Comparison of ENCODE assay signal across 8 mouse cellular contexts in genomic region chr17:44735223-44735990, GRCm38 (mm10). TPM values are rescaled to one million over a fixed set of nuclear protein-coding genes. Genes with fewer than 3 reads are reported as not detected.
A peak's percentile ranks its signal among the peaks of the same experiment; 100 is the strongest.
DNase-seq lines count a peak whose midpoint lies in the region; ATAC-seq lines count a peak whose summit lies in the region.

No protein-coding gene starts in this region.

- H3K4me2 ChIP-seq in kidney, embryonic 15.5 days, result peak overlapping the region; percentile 96
- peak overlapping the region; percentile 93 for H3K4me2 ChIP-seq in lung, embryonic 15.5 days
- H3K4me2 ChIP-seq in neural tube, embryonic 15.5 days, result peak overlapping the region; percentile 96

- peaks cover 33% of the 10 kb centered on the region for H3K4me1 ChIP-seq in heart, embryonic 10.5 days
- peaks cover 46% of the 10 kb centered on the region for H3K4me1 ChIP-seq in kidney, embryonic 15.5 days
- peaks cover 38% of the 10 kb centered on the region for H3K4me1 ChIP-seq in lung, embryonic 15.5 days
- peaks cover 43% of the 10 kb centered on the region for H3K4me1 ChIP-seq in neural tube, embryonic 15.5 days

- peak overlapping the region; percentile 62 for H3K9ac ChIP-seq in kidney, embryonic 15.5 days
- peak overlapping the region; percentile 55 for H3K9ac ChIP-seq in lung, embryonic 15.5 days
- H3K9ac ChIP-seq in neural tube, embryonic 15.5 days (replicated peaks), result peak overlapping the region; percentile 69

- H3K4me3 ChIP-seq in heart, embryonic 10.5 days, result peak overlapping the region; percentile 69
- peak overlapping the region; percentile 74 for H3K4me3 ChIP-seq in kidney, embryonic 15.5 days (replicated peaks)
- peak overlapping the region; percentile 58 for H3K4me3 ChIP-seq in lung, embryonic 15.5 days
- H3K4me3 ChIP-seq in neural tube, embryonic 15.5 days (replicated peaks), result peak overlapping the region; percentile 76

- no peaks in the 10 kb centered on the region for H3K36me3 ChIP-seq in heart, embryonic 10.5 days
- no peaks in the 10 kb centered on the region for H3K36me3 ChIP-seq in kidney, embryonic 15.5 days
- no peaks in the 10 kb centered on the region for H3K36me3 ChIP-seq in lung, embryonic 15.5 days
- no peaks in the 10 kb centered on the region for H3K36me3 ChIP-seq in neural tube, embryonic 15.5 days

- H3K27me3 ChIP-seq in heart, embryonic 10.5 days (ENCODE audit: insufficient read depth, poor library complexity, severe bottlenecking), result peaks cover 87% of the 10 kb centered on the region
- H3K27me3 ChIP-seq in kidney, embryonic 15.5 days, result peaks cover 85% of the 10 kb centered on the region
- H3K27me3 ChIP-seq in lung, embryonic 15.5 days, result peaks cover 77% of the 10 kb centered on the region
- peaks cover 63% of the 10 kb centered on the region for H3K27me3 ChIP-seq in neural tube, embryonic 15.5 days (replicated peaks)

- WGBS in heart, embryonic 10.5 days, result under 1% methylated on average over 63 of the region's 64 CpGs
- under 1% methylated on average over 60 of the region's 64 CpGs for WGBS in kidney, embryonic 15.5 days
- WGBS in lung, embryonic 15.5 days, result 1% methylated on average over 60 of the region's 64 CpGs
- WGBS in neural tube, embryonic 15.5 days, result 1% methylated on average over 53 of the region's 64 CpGs

- no peaks in the 10 kb centered on the region for H3K9me3 ChIP-seq in heart, embryonic 10.5 days
- no peaks in the 10 kb centered on the region for H3K9me3 ChIP-seq in kidney, embryonic 15.5 days (replicated peaks)
- H3K9me3 ChIP-seq in lung, embryonic 15.5 days, result no peaks in the 10 kb centered on the region
- H3K9me3 ChIP-seq in neural tube, embryonic 15.5 days (replicated peaks), result no peaks in the 10 kb centered on the region

- peak; percentile 4; the same call in 1 of the 2 replicates for ATAC-seq in kidney, embryonic 15.5 days (replicated peaks; ENCODE audit: low FRiP score)
- peak; percentile 1; the same call in 1 of the 2 replicates for ATAC-seq in lung, embryonic 15.5 days (ENCODE audit: borderline replicate concordance, extremely low read depth, low FRiP score, low TSS enrichment)
- peak; percentile 36; the same call in 1 of the 2 replicates for ATAC-seq in neural tube, embryonic 15.5 days (ENCODE audit: low FRiP score)

- peak; percentile 30 to 50 for DNase-seq in spleen, adult 18-20 months
- no peak for DNase-seq in spleen, adult 12 weeks (ENCODE audit: low spot score)
- peak; percentile 49 for DNase-seq in embryo, embryonic 10.5 days (ENCODE audit: low spot score)
- no peak for DNase-seq in heart, embryonic 10.5 days (ENCODE audit: low spot score)
- DNase-seq in thymus, postnatal 36 days, result peak; percentile 63 to 67

- H3K27ac ChIP-seq in heart, embryonic 10.5 days, result peak overlapping the region; percentile 74
- H3K27ac ChIP-seq in kidney, embryonic 15.5 days, result 0 out of 2 replicates have a peak overlapping the region, but pooled peaks have one; percentile 10
- H3K27ac ChIP-seq in lung, embryonic 15.5 days, result no peak overlapping the region
- 0 out of 2 replicates have a peak overlapping the region, but pooled peaks have one; percentile 43 for H3K27ac ChIP-seq in neural tube, embryonic 15.5 days (replicated peaks)

RNA-seq across cellular contexts. Expression of gene Supt3, which starts 41.5 kb away (rescaled TPM):
- polyA plus RNA-seq in heart, embryonic 10.5 days (2016; fragmentation: Nextera tagmentation; extraction: Ambion mirVana), result 19.8 and 23.1 TPM in 2 replicates
- polyA plus RNA-seq in kidney, embryonic 15.5 days (2015; fragmentation: Nextera tagmentation; extraction: Ambion mirVana), result 22.4 and 23.0 TPM in 2 replicates
- 19.7 and 21.9 TPM in 2 replicates for polyA plus RNA-seq in lung, embryonic 15.5 days (2015; fragmentation: Nextera tagmentation; extraction: Ambion mirVana)
- 24.5 and 26.3 TPM in 2 replicates for polyA plus RNA-seq in neural tube, embryonic 15.5 days (2015; fragmentation: Nextera tagmentation; extraction: Ambion mirVana)

Comparison
In these comparisons a context has a peak if more than half of its experiments do, and no peak if none do; other contexts are left out.
1. DNase-seq: peak in spleen, adult 18-20 months (2 of 2), embryo, embryonic 10.5 days (single experiment) and thymus, postnatal 36 days (2 of 2); none in spleen, adult 12 weeks (single experiment) and heart, embryonic 10.5 days (single experiment).
2. Peak in every context shown above with its lines, with median percentiles within 50 percentile points of each other: H3K4me3 ChIP-seq, ATAC-seq, H3K4me2 ChIP-seq and H3K9ac ChIP-seq.